Mouse (Mus musculus): ENCODE data around the gene Cdk5r1. TPM values are rescaled to one million over a fixed set of nuclear protein-coding genes. Genes with fewer than 3 reads are reported as not detected.

The Cdk5r1 gene
- total and polyA plus RNA-seq, 3 experiments: 2.8 to 23.3 (median 3.5) TPM

DNA sequence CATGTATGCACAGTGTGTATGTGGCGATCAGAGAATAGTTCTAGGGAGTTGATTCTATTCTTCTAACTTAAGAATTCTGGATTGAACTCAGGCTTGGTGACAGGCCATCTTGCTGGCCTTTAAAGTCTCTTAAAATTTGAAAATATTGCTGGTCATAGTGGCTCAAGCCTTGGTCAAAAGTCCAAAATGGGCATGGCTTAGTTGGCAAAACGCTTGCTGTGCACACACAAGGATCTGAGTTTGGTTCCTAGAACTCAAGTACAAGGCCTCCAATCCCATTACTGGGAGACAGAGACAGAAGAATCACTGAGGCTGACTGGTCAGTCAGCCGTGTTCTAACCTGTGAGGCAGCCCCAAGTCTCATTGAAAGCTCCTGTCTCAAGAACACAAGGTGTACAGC lies 29.9 kb upstream of the Cdk5r1 start:
- Histone ChIP-seq H3K27me3 (replicated peaks) (no peaks in the 10 kb centered on the region), H3K27ac (ENCODE audit: insufficient read depth, low read depth) (no peak overlapping the region), H3K79me2 (replicated peaks; ENCODE audit: control insufficient read depth, extremely low read depth, insufficient read depth, poor library complexity, severe bottlenecking) (peaks cover 52% of the 10 kb centered on the region), H3K9me3 (replicated peaks; ENCODE audit: low read length) (no peaks in the 10 kb centered on the region), H3K9ac (ENCODE audit: insufficient read depth, low read depth) (no peak overlapping the region), H3K4me1 (ENCODE audit: control insufficient read depth in 1 of 2, insufficient read depth in 2 of 2) (no peaks in the 10 kb centered on the region), H3K4me3 (replicated peaks in 1 of 3; ENCODE audit: low read depth in 2 of 3, low read length in 2 of 3, poor library complexity in 1 of 3) (no peak overlapping the region), H3K4me2 (ENCODE audit: insufficient read depth, low read depth, poor library complexity, severe bottlenecking) (no peak overlapping the region), H3K36me3 (replicated peaks in 1 of 2; ENCODE audit: control insufficient read depth in 1 of 2, insufficient read depth in 1 of 2, low read length in 1 of 2) (peaks cover 46 to 90% of the 10 kb centered on the region in 2 experiments)
- in situ Hi-C loops (cut with MboI; ENCODE audit: low pct_ligation_motif_present, low pct_unique_long_range_greater_than_20kb, low sequenced_read_pairs): no loop called here
- dilution Hi-C loops (cut with MboI; ENCODE audit: extremely low pct_ligation_motif_present, extremely low pct_unique_long_range_greater_than_20kb, low sequenced_read_pairs): no loop called here
- DNase-seq (ENCODE audit: extremely low read depth): no peak
- TF ChIP-seq MAZ (IDR thresholded peaks at IDR 0.05; ENCODE audit: low read depth, low read length): no peak
- no peak for TF ChIP-seq USF2 (conservative IDR thresholded peaks at IDR 0.05; ENCODE audit: low read depth, low read length)
- TF ChIP-seq MEF2A (IDR thresholded peaks at IDR 0.05; ENCODE audit: borderline replicate concordance, low read depth, low read length): no peak
- TF ChIP-seq BHLHE40 (IDR thresholded peaks at IDR 0.05; ENCODE audit: low read depth, low read length): no peak
- TF ChIP-seq SMC3 (IDR thresholded peaks at IDR 0.05; ENCODE audit: low read depth, low read length): no peak
- no peak for TF ChIP-seq JUN (IDR thresholded peaks at IDR 0.05; ENCODE audit: insufficient read depth, low read depth, low read length)
- no peak for TF ChIP-seq IRF4 (IDR thresholded peaks at IDR 0.05; ENCODE audit: low read depth, low read length)
- TF ChIP-seq UBTF (IDR thresholded peaks at IDR 0.05; ENCODE audit: low read depth, low read length): no peak
- TF ChIP-seq ZKSCAN1 (IDR thresholded peaks at IDR 0.05; ENCODE audit: borderline replicate concordance, low read depth, low read length): no peak
- TF ChIP-seq ETS1 (conservative IDR thresholded peaks at IDR 0.05; ENCODE audit: low read depth, low read length): no peak
- TF ChIP-seq POLR2AphosphoS2 (IDR thresholded peaks at IDR 0.05; ENCODE audit: low read depth, low read length): no peak
- TF ChIP-seq ZC3H11A (IDR thresholded peaks at IDR 0.05; ENCODE audit: low read depth, low read length): no peak
- no peak for TF ChIP-seq MXI1 (IDR thresholded peaks at IDR 0.05; ENCODE audit: low read depth, low read length)
- no peak for TF ChIP-seq RAD21 (IDR thresholded peaks at IDR 0.05; ENCODE audit: low read depth, low read length)
- TF ChIP-seq POLR2A (IDR thresholded peaks at IDR 0.05; ENCODE audit: low read depth, low read length): no peak
- TF ChIP-seq ELF1 (IDR thresholded peaks at IDR 0.05; ENCODE audit: low read depth, low read length): no peak
- no peak for TF ChIP-seq MYC (IDR thresholded peaks at IDR 0.05; ENCODE audit: low read depth, low read length)
- TF ChIP-seq CHD2 (IDR thresholded peaks at IDR 0.05; ENCODE audit: low read length): no peak
- TF ChIP-seq GABPA (IDR thresholded peaks at IDR 0.05; ENCODE audit: insufficient replicate concordance, low read depth, low read length): no peak

DNA sequence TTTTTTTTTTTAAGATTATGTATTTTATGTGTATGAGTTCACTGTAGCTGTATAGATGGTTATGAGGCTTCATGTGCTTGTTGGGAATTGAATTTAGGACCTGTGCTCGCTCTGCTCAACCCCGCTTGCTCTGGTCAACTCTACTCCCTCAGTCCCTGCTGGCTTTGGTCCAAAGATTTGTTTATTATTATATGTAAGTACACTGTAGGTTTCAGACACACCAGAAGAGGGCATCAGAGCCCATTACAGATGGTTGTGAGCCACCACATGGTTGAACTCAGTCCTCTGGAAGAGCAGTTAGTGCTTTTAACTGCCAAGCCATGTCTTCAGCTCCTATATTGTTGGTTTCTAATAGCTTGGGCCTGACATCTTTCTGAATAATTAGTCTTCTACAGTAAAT lies 27.0 kb upstream of the Cdk5r1 start:
- in situ Hi-C loops (cut with MboI; ENCODE audit: low pct_ligation_motif_present, low pct_unique_long_range_greater_than_20kb, low sequenced_read_pairs): loop anchor here (25.0 kb wide), 1 partner anchor 362 kb away; the partner anchor contains the start of gene Tmem98
- no peaks in the 10 kb centered on the region for H3K9me3 ChIP-seq (replicated peaks; ENCODE audit: low read length)
- no peak for DNase-seq (ENCODE audit: extremely low read depth)
- dilution Hi-C loops (cut with MboI; ENCODE audit: extremely low pct_ligation_motif_present, extremely low pct_unique_long_range_greater_than_20kb, low sequenced_read_pairs): no loop called here
- TF ChIP-seq ZMIZ1 (IDR thresholded peaks at IDR 0.05; ENCODE audit: low read depth, low read length) (no peak), CTCF (conservative IDR thresholded peaks at IDR 0.05 in 1 of 2, IDR thresholded peaks at IDR 0.05 in 1 of 2; ENCODE audit: low read depth in 2 of 2, low read length in 2 of 2) (peak in 1 of 2 experiments; percentile 19; a peak in 1 of 4 replicates)
- no peak overlapping the region for H3K4me2 ChIP-seq (ENCODE audit: insufficient read depth, low read depth, poor library complexity, severe bottlenecking)
- H3K36me3 ChIP-seq (replicated peaks in 1 of 2; ENCODE audit: control insufficient read depth in 1 of 2, insufficient read depth in 1 of 2, low read length in 1 of 2): peaks cover 50 to 92% of the 10 kb centered on the region in 2 experiments
- no peak overlapping the region for H3K9ac ChIP-seq (ENCODE audit: insufficient read depth, low read depth)
- H3K4me1 ChIP-seq (ENCODE audit: control insufficient read depth in 1 of 2, insufficient read depth in 2 of 2): no peaks in the 10 kb centered on the region
- H3K4me3 ChIP-seq (replicated peaks in 1 of 3; ENCODE audit: low read depth in 2 of 3, low read length in 2 of 3, poor library complexity in 1 of 3): no peak overlapping the region
- no peaks in the 10 kb centered on the region for H3K27me3 ChIP-seq (replicated peaks)
- H3K27ac ChIP-seq (ENCODE audit: insufficient read depth, low read depth): no peak overlapping the region
- H3K79me2 ChIP-seq (replicated peaks; ENCODE audit: control insufficient read depth, extremely low read depth, insufficient read depth, poor library complexity, severe bottlenecking): peaks cover 61% of the 10 kb centered on the region
